Mouse (Mus musculus) heart, adult 2 months (tissue): ENCODE measurements around the gene Olfr553. TPM values are rescaled to one million over a fixed set of nuclear protein-coding genes. Genes with fewer than 3 reads are reported as not detected.
"Not testable (repeated sequence)": the region's sequence is repeated elsewhere in the genome, so short reads cannot be mapped to it uniquely, and the experiment has no call there.

Source experiments
- DNase-seq, 2 experiments: peaks; one replicate each; pipeline ENCODE4 v3.0.0; 2021
- H3K27ac ChIP-seq: fragments of 200-600 bp; 2 replicates; pipeline ENCODE4 v1.8.1; 2022
- H3K27me3 ChIP-seq: fragments of 200-500 bp; 2 replicates; pipeline ENCODE4 v1.6.1; 2012; ENCODE audit warnings: mild to moderate bottlenecking, low read length, inconsistent platforms, mixed read lengths; ENCODE audit not compliant: control insufficient read depth, insufficient read depth
- H3K36me3 ChIP-seq: fragments of 200-500 bp; 2 replicates; pipeline ENCODE4 v1.6.1; 2012; ENCODE audit warnings: low read length, inconsistent platforms; ENCODE audit not compliant: control insufficient read depth, insufficient read depth
- H3K4me1 ChIP-seq: fragments of 200-500 bp; 2 replicates; pipeline ENCODE4 v1.6.1; 2011; ENCODE audit warnings: low read length; ENCODE audit not compliant: control insufficient read depth, insufficient read depth
- H3K4me3 ChIP-seq: fragments of 200-600 bp; 2 replicates; pipeline ENCODE4 v1.8.1; 2022
- H3K79me2 ChIP-seq: fragments of 200-500 bp; replicated peaks from 2 replicates; pipeline ENCODE4 v1.6.1; 2012; ENCODE audit warnings: mild to moderate bottlenecking, inconsistent platforms, low read length, moderate library complexity, mixed read lengths; ENCODE audit not compliant: control insufficient read depth, insufficient read depth
- H3K9ac ChIP-seq: fragments of 200-500 bp; 2 replicates; pipeline ENCODE4 v1.6.1; 2012; ENCODE audit warnings: low read depth, mild to moderate bottlenecking, control low read depth, inconsistent platforms, low read length, mixed read lengths
- CTCF ChIP-seq: fragments of 200-600 bp; IDR thresholded peaks from 2 replicates; pipeline ENCODE4 v1.8.1; 2022; ENCODE audit warnings: antibody characterized with exemption, mild to moderate bottlenecking, moderate library complexity
- EP300 ChIP-seq: fragments of 200-500 bp; IDR thresholded peaks from 2 replicates; pipeline ENCODE4 v1.6.1; 2011; ENCODE audit warnings: low read depth, low read length, control low read depth; ENCODE audit not compliant: insufficient read depth
- POLR2A ChIP-seq: fragments of 200-500 bp; IDR thresholded peaks from 2 replicates; pipeline ENCODE4 v1.6.1; 2011; ENCODE audit warnings: mild to moderate bottlenecking, low read depth, low read length, control low read depth; ENCODE audit not compliant: insufficient read depth
- WGBS: fragments of 180-500 bp; shearing (Covaris S2); methylation state at CpG from one replicate; pipeline ENCODE4 v1.1.7; 2018; 5-methylcytosine and 5-hydroxymethylcytosine counted together
- intact Hi-C: fragments of 180-260 bp; cut with DNase I; formaldehyde crosslinking; loops from one replicate; pipeline ENCODE4 v1.15.1; 2025
- polyA plus RNA-seq: library from polyadenylated mRNA; depleted of rRNA; stranded (reverse); fragments of >200 nt; gene quantifications from 2 replicates; pipeline ENCODE4 v1.2.3, GENCODE M21; 2012
- total RNA-seq, 2 experiments: library from RNA; stranded (reverse); gene quantifications; 2 replicates each; pipeline ENCODE4 v1.2.3; 2021

The Olfr553 gene
- total and polyA plus RNA-seq, 3 experiments = not detected

GRCm38 (mm10) chr7:102636665-102637064, 18.6 kb upstream of the Olfr553 start:
- TF ChIP-seq EP300 = no peak
- TF ChIP-seq CTCF = peak; percentile 76
- no peak for TF ChIP-seq POLR2A
- Histone ChIP-seq H3K9ac (no peak overlapping the region), H3K27me3 (no peaks in the 10 kb centered on the region), H3K4me3 (no peak overlapping the region), H3K4me1 (no peaks in the 10 kb centered on the region; the same call in 1 of the 2 replicates), H3K79me2 (no peaks in the 10 kb centered on the region), H3K27ac (no peak overlapping the region), H3K36me3 (no peaks in the 10 kb centered on the region)
- 30% methylated on average over 3 of the region's 3 CpGs for WGBS
- intact Hi-C loops = no loop called here
- DNase-seq = no peak

- WGBS = 83% methylated on average over 19 of the region's 19 CpGs
- H3K4me3 ChIP-seq, H3K27ac ChIP-seq, H3K4me1 ChIP-seq, intact Hi-C loops, DNase-seq, H3K27me3 ChIP-seq, H3K79me2 ChIP-seq, H3K9ac ChIP-seq, H3K36me3 ChIP-seq: not testable (repeated sequence)
Observed at GRCm38 (mm10) chr7:102620368-102620767, 2.4 kb upstream of the Olfr553 start.

- no peaks in the 10 kb centered on the region for H3K4me1 ChIP-seq
- WGBS = 22% methylated on average over 5 of the region's 5 CpGs
- no peaks in the 10 kb centered on the region for H3K27me3 ChIP-seq
- H3K36me3 ChIP-seq = no peaks in the 10 kb centered on the region
- no peaks in the 10 kb centered on the region for H3K79me2 ChIP-seq
- H3K27ac ChIP-seq = no peak overlapping the region
- TF ChIP-seq POLR2A (no peak), EP300 (no peak), CTCF (no peak)
- H3K9ac ChIP-seq = no peak overlapping the region
- intact Hi-C loops = no loop called here
- H3K4me3 ChIP-seq = no peak overlapping the region
- peak in 1 of 2 experiments; percentile 14 for DNase-seq
Observed at GRCm38 (mm10) chr7:102619608-102620007, 1.6 kb upstream of the Olfr553 start.

- 35% methylated on average over 1 of the region's 1 CpGs for WGBS
- no peak for DNase-seq
- Histone ChIP-seq H3K27ac (no peak within 1 kb of the TSS), H3K36me3 (no peaks in the 10 kb centered on the region), H3K27me3 (no peaks in the 10 kb centered on the region), H3K9ac (no peak within 1 kb of the TSS), H3K4me3 (no peak within 1 kb of the TSS), H3K79me2 (no peaks in the 10 kb centered on the region), H3K4me1 (no peaks in the 10 kb centered on the region)
- TF ChIP-seq CTCF (no peak), EP300 (no peak), POLR2A (no peak)
- intact Hi-C loops = no loop called here
Observed at GRCm38 (mm10) chr7:102597378-102598031, 20.5 kb downstream of the Olfr553 start, which contains the start of gene Olfr552. Gene Olfr552, plus strand, starts transcription at chr7:102597770.

GRCm38 (mm10) chr7:102591786-102592185, 26.2 kb downstream of the Olfr553 start, which contains the start of gene Olfr551:
Gene Olfr551, minus strand, starts transcription at chr7:102591886.
- no peaks in the 10 kb centered on the region for H3K4me1 ChIP-seq
- intact Hi-C loops = no loop called here
- DNase-seq = no peak
- no peak within 1 kb of the TSS for H3K9ac ChIP-seq
- H3K27me3 ChIP-seq = no peaks in the 10 kb centered on the region
- no peaks in the 10 kb centered on the region for H3K79me2 ChIP-seq
- H3K27ac ChIP-seq = no peak within 1 kb of the TSS
- 92% methylated on average over 3 of the region's 3 CpGs for WGBS
- TF ChIP-seq EP300 = no peak
- TF ChIP-seq POLR2A = no peak
- TF ChIP-seq CTCF = no peak
- no peak within 1 kb of the TSS for H3K4me3 ChIP-seq
- H3K36me3 ChIP-seq = no peaks in the 10 kb centered on the region

- no peak overlapping the region for H3K27ac ChIP-seq
- H3K4me3 ChIP-seq = no peak overlapping the region
- H3K4me1 ChIP-seq = no peaks in the 10 kb centered on the region; the same call in 1 of the 2 replicates
- DNase-seq = no peak
- no peaks in the 10 kb centered on the region for H3K36me3 ChIP-seq
- TF ChIP-seq EP300 (no peak), CTCF (no peak), POLR2A (no peak)
- WGBS = 57% methylated on average over 6 of the region's 6 CpGs
- H3K79me2 ChIP-seq = no peaks in the 10 kb centered on the region
- intact Hi-C loops = no loop called here
- no peaks in the 10 kb centered on the region for H3K27me3 ChIP-seq
- no peak overlapping the region for H3K9ac ChIP-seq
Observed at GRCm38 (mm10) chr7:102575998-102576397, 42.0 kb downstream of the Olfr553 start.
